Comparison of ENCODE assay signal across 8 mouse cellular contexts in the genomic region with DNA sequence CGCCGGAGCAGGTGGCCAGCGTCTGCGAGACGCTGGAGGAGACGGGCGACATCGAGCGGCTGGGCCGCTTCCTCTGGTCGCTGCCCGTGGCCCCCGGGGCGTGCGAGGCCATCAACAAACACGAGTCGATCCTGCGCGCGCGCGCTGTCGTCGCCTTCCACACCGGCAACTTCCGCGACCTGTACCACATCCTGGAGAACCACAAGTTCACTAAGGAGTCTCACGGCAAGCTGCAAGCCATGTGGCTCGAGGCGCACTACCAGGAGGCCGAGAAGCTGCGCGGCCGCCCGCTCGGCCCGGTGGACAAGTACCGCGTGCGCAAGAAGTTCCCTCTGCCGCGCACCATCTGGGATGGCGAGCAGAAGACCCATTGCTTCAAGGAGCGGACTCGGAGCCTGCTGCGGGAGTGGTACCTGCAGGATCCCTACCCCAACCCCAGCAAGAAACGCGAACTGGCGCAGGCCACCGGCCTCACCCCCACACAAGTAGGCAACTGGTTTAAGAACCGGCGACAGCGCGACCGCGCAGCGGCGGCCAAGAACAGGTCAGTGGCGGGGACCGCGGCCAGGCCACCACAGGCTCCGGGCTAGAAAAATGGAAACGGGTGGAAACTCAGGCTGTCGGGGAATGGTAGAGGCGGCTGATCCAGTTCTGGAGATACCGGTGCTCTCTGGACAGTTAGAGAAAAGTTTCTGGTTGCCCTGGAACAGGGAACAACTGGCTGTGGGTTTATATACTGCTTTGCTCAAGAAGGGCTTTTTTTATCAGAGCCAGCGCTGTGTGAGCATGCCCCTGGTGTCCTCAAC. TPM values are rescaled to one million over a fixed set of nuclear protein-coding genes. Genes with fewer than 3 reads are reported as not detected.
DNase-seq lines count a peak whose midpoint lies in the region; ATAC-seq and TF ChIP-seq lines count a peak whose summit lies in the region.

No protein-coding gene starts in this region.

- H3K27ac ChIP-seq in kidney, postnatal 0 days, result no peak overlapping the region
- H3K27ac ChIP-seq in embryonic facial prominence, embryonic 13.5 days, result peak overlapping the region; percentile 83
- H3K27ac ChIP-seq in limb, embryonic 10.5 days, result no peak overlapping the region
- no peak overlapping the region for H3K27ac ChIP-seq in neural tube, embryonic 15.5 days (replicated peaks)

- H3K9ac ChIP-seq in kidney, postnatal 0 days (ENCODE audit: low read depth, low read length), result no peak overlapping the region
- H3K9ac ChIP-seq in embryonic facial prominence, embryonic 13.5 days, result peak overlapping the region; percentile 69
- no peak overlapping the region for H3K9ac ChIP-seq in neural tube, embryonic 15.5 days (replicated peaks)

- peak overlapping the region; percentile 45 for H3K4me2 ChIP-seq in kidney, postnatal 0 days (ENCODE audit: low read length)
- H3K4me2 ChIP-seq in embryonic facial prominence, embryonic 13.5 days, result peak overlapping the region; percentile 62
- peak overlapping the region; percentile 50 for H3K4me2 ChIP-seq in neural tube, embryonic 15.5 days

- no peak for TF ChIP-seq CTCF in kidney, postnatal 0 days (IDR thresholded peaks at IDR 0.05; ENCODE audit: low read depth)

- no peak for ATAC-seq in kidney, postnatal 0 days (replicated peaks; ENCODE audit: low FRiP score, low read depth)
- no peak for ATAC-seq in embryonic facial prominence, embryonic 13.5 days (ENCODE audit: insufficient number of reproducible peaks, insufficient read depth, low FRiP score, low TSS enrichment, low read depth)
- ATAC-seq in neural tube, embryonic 15.5 days (ENCODE audit: low FRiP score), result no peak

- H3K4me1 ChIP-seq in kidney, postnatal 0 days (replicated peaks; ENCODE audit: insufficient read depth, low read length), result peaks cover 9% of the 10 kb centered on the region
- H3K4me1 ChIP-seq in embryonic facial prominence, embryonic 13.5 days, result peaks cover 36% of the 10 kb centered on the region
- H3K4me1 ChIP-seq in limb, embryonic 10.5 days, result peaks cover 46% of the 10 kb centered on the region
- peaks cover 22% of the 10 kb centered on the region for H3K4me1 ChIP-seq in neural tube, embryonic 15.5 days

- no peaks in the 10 kb centered on the region for H3K36me3 ChIP-seq in kidney, postnatal 0 days (ENCODE audit: insufficient read depth, low read length)
- H3K36me3 ChIP-seq in embryonic facial prominence, embryonic 13.5 days, result no peaks in the 10 kb centered on the region
- no peaks in the 10 kb centered on the region for H3K36me3 ChIP-seq in limb, embryonic 10.5 days
- H3K36me3 ChIP-seq in neural tube, embryonic 15.5 days, result no peaks in the 10 kb centered on the region

- peak overlapping the region; percentile 19; the same call in 1 of the 2 replicates for H3K4me3 ChIP-seq in kidney, postnatal 0 days (replicated peaks; ENCODE audit: low read depth, low read length)
- peak overlapping the region; percentile 47 for H3K4me3 ChIP-seq in embryonic facial prominence, embryonic 13.5 days
- peak overlapping the region; percentile 42 for H3K4me3 ChIP-seq in limb, embryonic 10.5 days
- peak overlapping the region; percentile 26 for H3K4me3 ChIP-seq in neural tube, embryonic 15.5 days (replicated peaks)

- H3K27me3 ChIP-seq in kidney, postnatal 0 days (ENCODE audit: insufficient read depth, low read length), result peaks cover 91% of the 10 kb centered on the region
- peaks cover 95% of the 10 kb centered on the region for H3K27me3 ChIP-seq in embryonic facial prominence, embryonic 13.5 days
- H3K27me3 ChIP-seq in limb, embryonic 10.5 days (ENCODE audit: low read depth, poor library complexity, severe bottlenecking), result peaks cover 100% of the 10 kb centered on the region
- peaks cover 91% of the 10 kb centered on the region for H3K27me3 ChIP-seq in neural tube, embryonic 15.5 days (replicated peaks)

- H3K9me3 ChIP-seq in kidney, postnatal 0 days (replicated peaks; ENCODE audit: low read length), result no peaks in the 10 kb centered on the region
- no peaks in the 10 kb centered on the region for H3K9me3 ChIP-seq in embryonic facial prominence, embryonic 13.5 days
- H3K9me3 ChIP-seq in limb, embryonic 10.5 days (replicated peaks), result no peaks in the 10 kb centered on the region
- no peaks in the 10 kb centered on the region for H3K9me3 ChIP-seq in neural tube, embryonic 15.5 days (replicated peaks)

- under 1% methylated on average over 67 of the region's 67 CpGs for WGBS in kidney, postnatal 0 days
- WGBS in embryonic facial prominence, embryonic 13.5 days, result under 1% methylated on average over 67 of the region's 67 CpGs
- WGBS in limb, embryonic 10.5 days, result under 1% methylated on average over 67 of the region's 67 CpGs
- under 1% methylated on average over 67 of the region's 67 CpGs for WGBS in neural tube, embryonic 15.5 days

- no peak for DNase-seq in kidney, postnatal 0 days (ENCODE audit: low spot score)
- DNase-seq in kidney, postnatal 10 days, result no peak
- peak; percentile 81 for DNase-seq in limb, embryonic 10.5 days (ENCODE audit: low spot score)
- DNase-seq in urinary bladder, postnatal 25 days (ENCODE audit: low spot score), result no peak
- DNase-seq in frontal cortex, adult 2 months (ENCODE audit: extremely low spot score in 1 of 2, low spot score in 1 of 2), result no peak
- DNase-seq in thymus, postnatal 14 days, result no peak

RNA-seq across cellular contexts. Expression of a gene that starts 8.3 kb away (rescaled TPM):
- not detected in 2 replicates for polyA plus RNA-seq in kidney, postnatal 0 days (2015; fragmentation: Nextera tagmentation; extraction: Ambion mirVana)
- polyA plus RNA-seq in embryonic facial prominence, embryonic 13.5 days (2015; fragmentation: Nextera tagmentation; extraction: Ambion mirVana), result 4.5 and 8.3 TPM in 2 replicates
- polyA plus RNA-seq in limb, embryonic 10.5 days (2016; fragmentation: Nextera tagmentation; extraction: Ambion mirVana), result not detected in 2 replicates
- polyA plus RNA-seq in neural tube, embryonic 15.5 days (2015; fragmentation: Nextera tagmentation; extraction: Ambion mirVana), result not detected in 2 replicates
- polyA plus RNA-seq in frontal cortex, adult 2 months (2012; rRNA removed), result 0.74 and 1.2 TPM in 2 replicates
